Mouse (Mus musculus): ENCODE measurements around the gene Klhl31. TPM values are rescaled to one million over a fixed set of nuclear protein-coding genes. Genes with fewer than 3 reads are reported as not detected.

Klhl31 gene
- polyA plus RNA-seq, 1 experiment from 2014 or later = 1.4 TPM

- H3K36me3 ChIP-seq = no peaks in the 10 kb centered on the region
- H3K9me3 ChIP-seq = no peaks in the 10 kb centered on the region
- H3K4me1 ChIP-seq = no peaks in the 10 kb centered on the region
- WGBS = 84% methylated on average over 7 of the region's 7 CpGs
- no peak overlapping the region for H3K27ac ChIP-seq
- ATAC-seq (ENCODE audit: low FRiP score, low read depth) = no peak
- H3K4me2 ChIP-seq (replicated peaks) = no peak overlapping the region
- no peak overlapping the region for H3K4me3 ChIP-seq
- H3K27me3 ChIP-seq (replicated peaks) = no peaks in the 10 kb centered on the region
- no peak overlapping the region for H3K9ac ChIP-seq
These were observed 5.5 kb upstream of the Klhl31 start for GRCm38 (mm10) chr9:77630764-77631163.

- ATAC-seq (ENCODE audit: low FRiP score, low read depth) = no peak
- WGBS = 89% methylated on average over 3 of the region's 3 CpGs
- no peaks in the 10 kb centered on the region for H3K4me1 ChIP-seq
- no peaks in the 10 kb centered on the region for H3K27me3 ChIP-seq (replicated peaks)
- no peak overlapping the region for H3K9ac ChIP-seq
- H3K27ac ChIP-seq = no peak overlapping the region
- no peaks in the 10 kb centered on the region for H3K36me3 ChIP-seq
- H3K4me2 ChIP-seq (replicated peaks) = no peak overlapping the region
- no peak overlapping the region for H3K4me3 ChIP-seq
- no peaks in the 10 kb centered on the region for H3K9me3 ChIP-seq
These were observed 3.9 kb upstream of the Klhl31 start for GRCm38 (mm10) chr9:77632432-77632831.

- ATAC-seq (ENCODE audit: low FRiP score, low read depth) = no peak
- Histone ChIP-seq H3K4me2 (replicated peaks) (no peak overlapping the region), H3K9ac (no peak overlapping the region), H3K4me1 (no peaks in the 10 kb centered on the region), H3K36me3 (no peaks in the 10 kb centered on the region), H3K4me3 (no peak overlapping the region), H3K27ac (no peak overlapping the region), H3K9me3 (no peaks in the 10 kb centered on the region), H3K27me3 (replicated peaks) (no peaks in the 10 kb centered on the region)
- 90% methylated on average over 5 of the region's 5 CpGs for WGBS
These were observed 297 bp upstream of the Klhl31 start for GRCm38 (mm10) chr9:77636003-77636402.

- no peaks in the 10 kb centered on the region for H3K9me3 ChIP-seq
- no peaks in the 10 kb centered on the region for H3K27me3 ChIP-seq (replicated peaks)
- 84% methylated on average over 10 of the region's 10 CpGs for WGBS
- ATAC-seq (ENCODE audit: low FRiP score, low read depth) = no peak
- H3K27ac ChIP-seq = no peak overlapping the region
- H3K9ac ChIP-seq = no peak overlapping the region
- no peak overlapping the region for H3K4me2 ChIP-seq (replicated peaks)
- no peaks in the 10 kb centered on the region for H3K36me3 ChIP-seq
- no peak overlapping the region for H3K4me3 ChIP-seq
- H3K4me1 ChIP-seq = no peaks in the 10 kb centered on the region
These were observed 1.1 kb downstream of the Klhl31 start for GRCm38 (mm10) chr9:77637357-77637756.

- no peak overlapping the region for H3K4me2 ChIP-seq (replicated peaks)
- H3K4me1 ChIP-seq = no peaks in the 10 kb centered on the region
- H3K9ac ChIP-seq = no peak overlapping the region
- ATAC-seq (ENCODE audit: low FRiP score, low read depth) = no peak
- H3K36me3 ChIP-seq = no peaks in the 10 kb centered on the region
- H3K9me3 ChIP-seq = no peaks in the 10 kb centered on the region
- 79% methylated on average over 2 of the region's 2 CpGs for WGBS
- no peak overlapping the region for H3K4me3 ChIP-seq
- H3K27me3 ChIP-seq (replicated peaks) = no peaks in the 10 kb centered on the region
- no peak overlapping the region for H3K27ac ChIP-seq
These were observed 8.9 kb downstream of the Klhl31 start for GRCm38 (mm10) chr9:77645176-77645575.

- Histone ChIP-seq H3K4me2 (replicated peaks) (no peak overlapping the region), H3K9ac (no peak overlapping the region), H3K9me3 (no peaks in the 10 kb centered on the region), H3K27me3 (replicated peaks) (peaks cover 14% of the 10 kb centered on the region; the same call in 1 of the 2 replicates), H3K36me3 (no peaks in the 10 kb centered on the region), H3K27ac (no peak overlapping the region), H3K4me3 (no peak overlapping the region), H3K4me1 (peaks cover 6% of the 10 kb centered on the region)
- WGBS = 83% methylated on average over 7 of the region's 7 CpGs
- ATAC-seq (ENCODE audit: low FRiP score, low read depth) = no peak
These were observed 15.5 kb downstream of the Klhl31 start for GRCm38 (mm10) chr9:77651847-77652246.

- H3K27ac ChIP-seq = no peak overlapping the region
- no peak overlapping the region for H3K4me3 ChIP-seq
- ATAC-seq (ENCODE audit: low FRiP score, low read depth) = no peak
- H3K9me3 ChIP-seq = no peaks in the 10 kb centered on the region
- no peak overlapping the region for H3K9ac ChIP-seq
- H3K27me3 ChIP-seq (replicated peaks) = peaks cover 14% of the 10 kb centered on the region; the same call in 1 of the 2 replicates
- 85% methylated on average over 3 of the region's 3 CpGs for WGBS
- H3K4me2 ChIP-seq (replicated peaks) = no peak overlapping the region
- no peaks in the 10 kb centered on the region for H3K36me3 ChIP-seq
- peaks cover 6% of the 10 kb centered on the region for H3K4me1 ChIP-seq
These were observed 17.6 kb downstream of the Klhl31 start for GRCm38 (mm10) chr9:77653907-77654306.

- peak overlapping the region; percentile 63 for H3K4me3 ChIP-seq
- H3K9me3 ChIP-seq = no peaks in the 10 kb centered on the region
- H3K9ac ChIP-seq = peak overlapping the region; percentile 67
- peak overlapping the region; percentile 100 for H3K4me2 ChIP-seq (replicated peaks)
- H3K4me1 ChIP-seq = peaks cover 6% of the 10 kb centered on the region
- WGBS = under 1% methylated on average over 85 of the region's 85 CpGs
- ATAC-seq (ENCODE audit: low FRiP score, low read depth) = peak; percentile 91
- no peaks in the 10 kb centered on the region for H3K36me3 ChIP-seq
- no peak overlapping the region for H3K27ac ChIP-seq
- H3K27me3 ChIP-seq (replicated peaks) = peaks cover 14% of the 10 kb centered on the region; the same call in 1 of the 2 replicates
These were observed 19.1 kb downstream of the Klhl31 start for GRCm38 (mm10) chr9:77655181-77655934.

- H3K9me3 ChIP-seq = no peaks in the 10 kb centered on the region
- peaks cover 6% of the 10 kb centered on the region for H3K4me1 ChIP-seq
- no peaks in the 10 kb centered on the region for H3K36me3 ChIP-seq
- H3K27ac ChIP-seq = no peak overlapping the region
- peaks cover 14% of the 10 kb centered on the region; the same call in 1 of the 2 replicates for H3K27me3 ChIP-seq (replicated peaks)
- peak overlapping the region; percentile 63 for H3K4me3 ChIP-seq
- peak overlapping the region; percentile 100 for H3K4me2 ChIP-seq (replicated peaks)
- no peak overlapping the region for H3K9ac ChIP-seq
- under 1% methylated on average over 7 of the region's 7 CpGs for WGBS
- ATAC-seq (ENCODE audit: low FRiP score, low read depth) = peak; percentile 60
These were observed 19.6 kb downstream of the Klhl31 start for GRCm38 (mm10) chr9:77655935-77656288.

- Histone ChIP-seq H3K4me1 (no peaks in the 10 kb centered on the region), H3K27me3 (replicated peaks) (no peaks in the 10 kb centered on the region), H3K9me3 (no peaks in the 10 kb centered on the region), H3K9ac (no peak overlapping the region), H3K4me3 (no peak overlapping the region), H3K36me3 (no peaks in the 10 kb centered on the region), H3K4me2 (replicated peaks) (no peak overlapping the region), H3K27ac (no peak overlapping the region)
- 84% methylated on average over 3 of the region's 3 CpGs for WGBS
- no peak for ATAC-seq (ENCODE audit: low FRiP score, low read depth)
These were observed 26.6 kb downstream of the Klhl31 start for GRCm38 (mm10) chr9:77662917-77663316.

GRCm38 (mm10) chr9:77670095-77670494 is 33.8 kb downstream of the Klhl31 start:
- no peak for ATAC-seq (ENCODE audit: low FRiP score, low read depth)
- no peak overlapping the region for H3K4me2 ChIP-seq (replicated peaks)
- peaks cover 6% of the 10 kb centered on the region; the same call in 1 of the 2 replicates for H3K9me3 ChIP-seq
- no peaks in the 10 kb centered on the region for H3K27me3 ChIP-seq (replicated peaks)
- no peak overlapping the region for H3K9ac ChIP-seq
- no peak overlapping the region for H3K27ac ChIP-seq
- H3K36me3 ChIP-seq = no peaks in the 10 kb centered on the region
- H3K4me1 ChIP-seq = no peaks in the 10 kb centered on the region
- 74% methylated on average over 6 of the region's 6 CpGs for WGBS
- H3K4me3 ChIP-seq = no peak overlapping the region

- WGBS = 95% methylated on average over 5 of the region's 5 CpGs
- Histone ChIP-seq H3K4me1 (no peaks in the 10 kb centered on the region), H3K4me2 (replicated peaks) (no peak overlapping the region), H3K27me3 (replicated peaks) (no peaks in the 10 kb centered on the region), H3K9ac (no peak overlapping the region), H3K27ac (no peak overlapping the region), H3K36me3 (no peaks in the 10 kb centered on the region), H3K9me3 (peaks cover 6% of the 10 kb centered on the region; the same call in 1 of the 2 replicates), H3K4me3 (no peak overlapping the region)
- ATAC-seq (ENCODE audit: low FRiP score, low read depth) = no peak
These were observed 34.7 kb downstream of the Klhl31 start for GRCm38 (mm10) chr9:77671004-77671403.

GRCm38 (mm10) chr9:77673218-77673617 is 36.9 kb downstream of the Klhl31 start:
- Histone ChIP-seq H3K9ac (no peak overlapping the region), H3K4me2 (replicated peaks) (no peak overlapping the region), H3K36me3 (no peaks in the 10 kb centered on the region), H3K9me3 (peaks cover 6% of the 10 kb centered on the region; the same call in 1 of the 2 replicates), H3K27ac (no peak overlapping the region), H3K27me3 (replicated peaks) (no peaks in the 10 kb centered on the region), H3K4me1 (no peaks in the 10 kb centered on the region), H3K4me3 (no peak overlapping the region)
- 90% methylated on average over 4 of the region's 4 CpGs for WGBS
- no peak for ATAC-seq (ENCODE audit: low FRiP score, low read depth)
